Comparison of ENCODE assay signal across 23 mouse cellular contexts in genomic region chr6:91862848-91863247, GRCm38 (mm10).
"Had no signal": no experiment of that assay in that cellular context is flagged by ENCODE, and none has a peak within 500 bp of the region (broad histone marks: within the 10 kb centered on the region; RNA-seq: fewer than 3 reads in every experiment).

No protein-coding gene starts in this region.

- ATAC-seq: liver, embryonic 12.5 days; midbrain, embryonic 13.5 days had no signal

- H3K9me3 ChIP-seq: limb, embryonic 10.5 days; limb, embryonic 13.5 days; liver, embryonic 12.5 days; liver, embryonic 15.5 days; lung, embryonic 15.5 days; midbrain, embryonic 10.5 days; midbrain, embryonic 13.5 days; neural tube, embryonic 12.5 days; neural tube, embryonic 15.5 days had no signal

- H3K36me3 ChIP-seq: limb, embryonic 10.5 days; limb, embryonic 13.5 days; liver, embryonic 12.5 days; liver, embryonic 15.5 days; lung, embryonic 15.5 days; midbrain, embryonic 10.5 days; midbrain, embryonic 13.5 days; neural tube, embryonic 12.5 days; neural tube, embryonic 15.5 days had no signal

- H3K4me2 ChIP-seq: limb, embryonic 13.5 days; liver, embryonic 12.5 days; liver, embryonic 15.5 days; lung, embryonic 15.5 days; midbrain, embryonic 13.5 days; neural tube, embryonic 12.5 days; neural tube, embryonic 15.5 days had no signal

- H3K27ac ChIP-seq: layer of hippocampus, adult 2 months; limb, embryonic 10.5 days; limb, embryonic 13.5 days; liver, embryonic 12.5 days; liver, embryonic 15.5 days; lung, embryonic 15.5 days; midbrain, embryonic 10.5 days; midbrain, embryonic 13.5 days; neural tube, embryonic 12.5 days; neural tube, embryonic 15.5 days had no signal

- H3K27me3 ChIP-seq: liver, embryonic 15.5 days; lung, embryonic 15.5 days; midbrain, embryonic 13.5 days; neural tube, embryonic 12.5 days had no signal

- H3K9ac ChIP-seq: limb, embryonic 13.5 days; liver, embryonic 12.5 days; liver, embryonic 15.5 days; lung, embryonic 15.5 days; midbrain, embryonic 13.5 days; neural tube, embryonic 12.5 days; neural tube, embryonic 15.5 days had no signal

- H3K4me1 ChIP-seq: limb, embryonic 10.5 days; limb, embryonic 13.5 days; liver, embryonic 12.5 days; liver, embryonic 15.5 days; lung, embryonic 15.5 days; midbrain, embryonic 10.5 days; midbrain, embryonic 13.5 days; neural tube, embryonic 12.5 days; neural tube, embryonic 15.5 days had no signal

- DNase-seq: kidney, adult 18-20 months; kidney, adult 9 months; kidney, postnatal 14 days; kidney, postnatal 4 days; layer of hippocampus, adult 9-11 months; layer of hippocampus, postnatal 36 days; liver; lung, adult 18-20 months; lung, postnatal 10 days; lung, postnatal 36 days; thymus, adult 18-20 months; thymus, postnatal 36 days had no signal

- H3K4me3 ChIP-seq: layer of hippocampus, adult 2 months; limb, embryonic 10.5 days; limb, embryonic 13.5 days; liver, embryonic 12.5 days; liver, embryonic 15.5 days; lung, embryonic 15.5 days; megakaryocyte, embryonic 14.5 days; midbrain, embryonic 10.5 days; midbrain, embryonic 13.5 days; neural tube, embryonic 12.5 days; neural tube, embryonic 15.5 days had no signal
